Mouse (Mus musculus) gastrocnemius, postnatal 14 days (tissue): Measurements from ENCODE around the gene Pcnp. TPM values are rescaled to one million over a fixed set of nuclear protein-coding genes. Genes with fewer than 3 reads are reported as not detected.
"Not testable (repeated sequence)": the region's sequence is repeated elsewhere in the genome, so short reads cannot be mapped to it uniquely, and the experiment has no call there.

Source experiments
- DNase-seq: peaks from one replicate; pipeline ENCODE4 v3.0.0; 2021; ENCODE audit warnings: mixed read lengths
- intact Hi-C: fragments of 180-260 bp; cut with DNase I; formaldehyde crosslinking; loops from one replicate; pipeline ENCODE4 v1.15.1; 2025; ENCODE audit warnings: low total_unique reads
- long read RNA-seq, 2 experiments: library from polyadenylated mRNA; stranded (forward); transcript quantifications; one replicate each; pipeline ENCODE4 v2.0.0; 2021
- total RNA-seq, 2 experiments: library from RNA; stranded (reverse); gene quantifications; 2 replicates each; pipeline ENCODE4 v1.2.3; 2021

Gene Pcnp
- 10 to 100 TPM; 41.6 to 42.7 TPM for total RNA-seq
- long read RNA-seq, experiment 1, transcript Pcnp-205 (5 exons, 2,200 nt), result minor isoform, 5 of 21 reads
- long read RNA-seq, experiment 1, transcript Pcnp-202 (5 exons, 2,295 nt), result major isoform, 11 of 21 reads
- long read RNA-seq, experiment 1, partial matches to known transcripts, result 0 of 21 reads
- long read RNA-seq, experiment 1, other reads (novel, unspliced or antisense), result 1 of 21 reads
- long read RNA-seq, experiment 2, transcript Pcnp-205 (5 exons, 2,200 nt), result minor isoform, 5 of 23 reads
- long read RNA-seq, experiment 2, transcript Pcnp-202 (5 exons, 2,295 nt), result major isoform, 13 of 23 reads
- long read RNA-seq, experiment 2, partial matches to known transcripts, result 1 of 23 reads
- long read RNA-seq, experiment 2, other reads (novel, unspliced or antisense), result 3 of 23 reads

DNA sequence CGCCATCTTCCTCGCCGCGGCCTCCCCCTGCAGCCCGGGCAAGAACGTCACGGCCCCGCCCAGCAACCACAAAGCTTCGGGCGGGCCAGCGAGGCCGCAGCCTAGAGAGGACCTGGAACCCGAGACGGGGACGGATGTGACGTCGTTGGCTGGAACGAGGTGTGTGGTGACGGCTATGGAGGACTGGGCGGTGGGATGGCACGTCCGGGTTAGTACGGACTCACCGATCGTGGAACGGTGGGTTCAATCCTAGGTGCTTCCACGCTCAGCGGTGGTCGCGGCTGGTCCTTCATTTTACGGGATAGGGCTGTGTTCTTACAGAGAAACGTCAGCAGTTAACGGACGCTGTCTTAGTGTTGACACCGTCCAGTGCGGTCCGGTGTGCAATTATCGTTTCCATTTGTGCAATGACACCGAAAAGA lies at the start of gene Pcnp:
Gene Pcnp (minus strand): TSS at position 79 of the 422 bp plus-strand sequence.
- DNase-seq, result peak; percentile 99
- intact Hi-C loops, result no loop called here

DNA sequence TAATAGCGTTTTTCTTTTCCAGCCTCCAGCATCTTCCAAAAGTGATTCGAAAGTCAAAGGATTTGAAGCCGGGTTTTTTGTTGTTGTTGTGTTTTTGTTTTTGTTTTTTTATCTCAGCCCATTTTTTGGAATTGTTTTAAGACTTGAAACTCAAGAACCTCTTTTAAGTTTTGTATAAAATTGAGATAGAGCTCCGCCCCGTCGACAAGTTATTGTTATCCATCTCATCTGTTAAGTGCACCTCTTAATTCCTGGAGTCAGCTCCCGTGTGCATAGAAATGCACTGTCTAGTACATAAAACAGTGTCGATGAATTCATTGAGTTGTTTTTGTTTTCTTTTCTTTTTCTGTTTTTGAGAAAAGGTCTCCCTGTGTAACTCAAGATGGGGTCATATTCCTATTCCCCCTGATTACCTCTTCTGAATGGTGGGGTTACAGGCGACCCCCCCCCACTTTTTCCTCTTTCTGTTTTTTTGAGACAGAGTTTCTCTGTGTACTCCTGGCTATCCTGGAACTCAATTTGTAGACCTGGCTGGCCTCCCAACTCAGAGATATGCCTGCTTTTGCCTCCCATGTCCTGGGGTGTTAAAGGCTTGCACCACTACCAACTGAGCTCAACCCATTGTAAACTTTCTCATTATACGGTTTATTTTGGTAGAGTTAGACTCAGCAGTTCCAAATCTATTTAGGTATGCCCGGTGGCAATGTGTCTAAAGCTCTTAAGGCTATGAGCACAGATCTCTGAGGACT lies 46.8 kb upstream of the Pcnp start:
- DNase-seq, result peak; percentile 13
- intact Hi-C loops, result no loop called here

GRCm38 (mm10) chr16:56075222-56076111 lies 45.9 kb upstream of the Pcnp start:
- intact Hi-C loops, result no loop called here
- DNase-seq, result peak; percentile 89

GRCm38 (mm10) chr16:56074565-56074964 lies 45.0 kb upstream of the Pcnp start:
- no peak for DNase-seq
- intact Hi-C loops, result no loop called here

- no peak for DNase-seq
- intact Hi-C loops, result no loop called here
Observed at GRCm38 (mm10) chr16:56074122-56074521, 44.6 kb upstream of the Pcnp start.

DNA sequence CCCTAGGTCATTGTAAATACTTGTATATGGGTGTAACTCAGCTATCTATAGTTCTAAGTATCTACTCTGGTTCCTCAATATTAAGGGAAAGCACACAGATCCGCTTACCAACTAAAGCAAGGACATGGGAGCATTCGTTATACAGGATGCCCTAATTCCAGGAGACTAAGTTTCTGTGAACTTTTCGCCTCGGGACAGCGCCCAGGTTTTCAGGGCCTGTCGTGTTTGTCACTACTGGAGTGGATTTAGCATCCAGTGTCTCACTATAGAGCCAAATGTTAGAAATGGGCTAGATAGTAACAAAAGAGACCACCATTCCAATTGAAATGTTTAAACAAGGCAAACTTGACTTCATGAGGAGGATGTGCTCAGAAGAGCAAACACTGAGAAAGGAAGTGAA lies 43.6 kb upstream of the Pcnp start:
- intact Hi-C loops, DNase-seq: not testable (repeated sequence)

DNA sequence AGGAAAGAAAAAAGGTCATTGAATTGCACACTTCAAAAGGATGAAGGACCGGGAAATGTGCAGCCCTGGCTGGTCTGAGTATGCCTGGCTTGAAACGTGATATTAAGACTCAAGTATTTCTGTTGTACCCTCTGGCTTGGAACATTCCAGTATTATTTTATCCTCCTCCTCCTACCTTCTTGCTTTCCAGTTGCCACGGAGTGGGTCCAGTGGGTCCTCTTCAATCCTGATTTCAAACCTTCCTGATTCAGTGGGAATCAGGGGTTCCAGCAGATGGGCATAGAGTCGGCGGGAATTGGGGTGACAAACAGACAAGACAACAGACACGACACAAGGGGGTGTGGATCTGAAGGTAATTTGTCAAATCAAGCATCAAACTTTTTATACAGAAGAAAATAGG lies 43.0 kb upstream of the Pcnp start:
- no peak for DNase-seq
- intact Hi-C loops, result no loop called here

GRCm38 (mm10) chr16:56071317-56072232 lies 42.0 kb upstream of the Pcnp start:
- DNase-seq, result no peak
- intact Hi-C loops, result no loop called here

- intact Hi-C loops, result no loop called here
- no peak for DNase-seq
Observed at GRCm38 (mm10) chr16:56068523-56069070, 39.1 kb upstream of the Pcnp start.

DNA sequence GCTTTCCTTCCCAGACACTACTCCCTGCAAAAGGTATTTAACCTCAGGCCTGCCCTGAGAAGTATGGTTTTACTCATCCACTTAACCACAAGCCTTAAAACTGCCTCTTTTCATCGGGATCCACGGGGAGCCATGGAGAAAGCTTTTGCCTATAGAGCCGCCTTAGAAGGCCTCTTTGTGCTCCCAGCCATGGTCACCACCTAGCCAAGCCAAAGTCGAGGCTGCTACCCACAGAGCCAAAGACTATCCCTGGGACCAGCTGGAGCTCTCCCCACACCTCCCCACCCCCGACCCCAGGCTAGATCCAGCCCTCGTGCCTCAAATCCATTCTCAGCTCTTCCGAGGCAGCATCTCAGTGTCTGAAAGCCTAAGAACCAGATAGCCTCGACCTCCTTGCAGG lies 36.6 kb upstream of the Pcnp start:
- intact Hi-C loops, result loop anchor here (2.0 kb wide), 1 partner anchor 113 kb away; no protein-coding TSS in a partner anchor
- no peak for DNase-seq

DNA sequence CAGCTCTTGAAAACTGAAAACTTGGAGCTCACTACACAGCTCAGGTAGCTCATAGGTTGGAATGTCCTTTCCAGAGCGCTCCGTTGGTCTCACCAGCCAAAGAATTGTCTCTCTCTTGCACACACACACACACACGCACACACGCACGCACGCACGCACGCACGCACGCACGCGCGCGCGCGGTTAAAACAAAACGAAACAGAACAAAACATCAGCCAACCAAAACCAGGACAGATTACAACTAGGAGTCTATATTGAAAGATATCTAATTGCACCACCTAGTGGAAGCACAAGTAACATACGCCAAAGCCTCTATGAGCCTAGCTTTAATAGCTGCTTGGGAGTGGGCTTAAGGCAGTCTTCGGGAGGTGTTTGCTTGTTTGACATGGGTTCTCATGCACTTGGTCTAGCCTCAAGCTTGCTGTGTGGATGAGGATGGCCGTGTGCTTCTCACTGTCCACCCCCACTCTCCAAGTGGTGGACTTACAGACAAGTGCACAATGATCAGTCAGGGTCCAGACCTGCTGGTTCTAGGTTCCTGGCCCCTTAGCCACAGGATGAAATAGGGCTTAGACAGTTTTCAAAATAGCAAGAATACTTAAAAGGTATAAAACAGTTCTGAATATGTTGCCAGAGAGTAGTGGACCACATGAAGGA lies 34.9 kb upstream of the Pcnp start:
- peak; percentile 17 for DNase-seq
- intact Hi-C loops, result no loop called here

DNA sequence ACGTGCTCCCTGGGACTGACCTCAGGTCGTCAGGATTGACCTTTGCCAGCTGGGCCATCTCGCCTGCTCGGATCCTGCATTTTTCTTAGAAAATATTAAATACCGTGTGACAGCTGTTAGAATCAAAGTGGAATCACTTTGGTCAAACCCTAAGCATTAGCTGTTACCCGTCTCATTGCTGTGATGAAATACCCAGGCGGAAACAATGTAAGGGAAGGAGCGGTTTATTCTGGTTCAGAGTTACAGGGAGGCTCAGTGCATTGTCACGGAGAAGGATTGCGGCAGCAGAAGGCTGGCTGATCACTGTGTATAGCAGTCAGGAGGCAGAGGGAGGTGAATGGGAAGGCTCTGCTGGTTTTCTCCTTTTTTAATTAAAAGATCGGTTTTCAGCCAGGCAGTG lies 33.4 kb upstream of the Pcnp start:
- intact Hi-C loops, result no loop called here
- no peak for DNase-seq

DNA sequence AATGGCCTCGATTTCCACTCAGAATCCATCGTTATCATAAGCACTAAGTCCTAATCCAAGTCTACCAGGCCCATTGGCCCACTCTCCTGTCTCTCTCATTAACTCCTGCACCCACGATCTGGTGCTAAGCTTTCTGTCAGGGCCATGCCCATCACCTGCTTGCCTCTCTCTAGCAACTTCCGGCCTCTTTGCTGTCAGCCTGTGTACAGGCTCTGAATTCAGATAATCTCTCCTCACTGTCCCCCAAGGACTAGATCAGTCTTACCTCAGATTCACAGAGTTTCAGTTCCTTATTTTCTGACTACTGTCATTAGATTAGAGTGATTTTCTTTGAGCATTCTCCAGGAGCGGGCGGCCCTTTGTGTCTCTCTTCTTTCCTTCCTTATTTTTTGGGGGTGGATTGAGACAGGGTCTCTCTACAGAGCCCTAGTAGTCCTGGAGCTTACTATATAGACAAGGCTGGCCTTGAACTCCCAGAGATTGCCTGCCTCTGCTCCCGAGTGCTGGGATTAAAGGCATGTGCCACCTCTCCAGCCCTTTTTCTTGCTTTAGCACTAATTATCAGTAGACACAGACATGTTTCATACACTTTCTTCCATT lies 32.6 kb upstream of the Pcnp start:
- intact Hi-C loops, result no loop called here
- no peak for DNase-seq

GRCm38 (mm10) chr16:56058151-56058550 lies 28.6 kb upstream of the Pcnp start:
- DNase-seq, result no peak
- intact Hi-C loops, result no loop called here

GRCm38 (mm10) chr16:56056944-56057590 lies 27.5 kb upstream of the Pcnp start:
- intact Hi-C loops, result no loop called here
- no peak for DNase-seq

- DNase-seq, result no peak
- intact Hi-C loops, result no loop called here
Observed at GRCm38 (mm10) chr16:56055911-56056310, 26.4 kb upstream of the Pcnp start.

GRCm38 (mm10) chr16:56048038-56048437 lies 18.5 kb upstream of the Pcnp start, which contains the start of gene Senp7:
Gene Senp7 (plus strand): TSS chr16:56048338.
- intact Hi-C loops, DNase-seq: not testable (repeated sequence)
